Mouse (Mus musculus): ENCODE results near the gene Cdr2. TPM values are rescaled to one million over a fixed set of nuclear protein-coding genes. Genes with fewer than 3 reads are reported as not detected.
"Not testable (repeated sequence)": the region's sequence is repeated elsewhere in the genome, so short reads cannot be mapped to it uniquely, and the experiment has no call there.

Cdr2 gene
- polyA plus RNA-seq, 1 experiment from 2014 or later: 12.1 TPM

DNA sequence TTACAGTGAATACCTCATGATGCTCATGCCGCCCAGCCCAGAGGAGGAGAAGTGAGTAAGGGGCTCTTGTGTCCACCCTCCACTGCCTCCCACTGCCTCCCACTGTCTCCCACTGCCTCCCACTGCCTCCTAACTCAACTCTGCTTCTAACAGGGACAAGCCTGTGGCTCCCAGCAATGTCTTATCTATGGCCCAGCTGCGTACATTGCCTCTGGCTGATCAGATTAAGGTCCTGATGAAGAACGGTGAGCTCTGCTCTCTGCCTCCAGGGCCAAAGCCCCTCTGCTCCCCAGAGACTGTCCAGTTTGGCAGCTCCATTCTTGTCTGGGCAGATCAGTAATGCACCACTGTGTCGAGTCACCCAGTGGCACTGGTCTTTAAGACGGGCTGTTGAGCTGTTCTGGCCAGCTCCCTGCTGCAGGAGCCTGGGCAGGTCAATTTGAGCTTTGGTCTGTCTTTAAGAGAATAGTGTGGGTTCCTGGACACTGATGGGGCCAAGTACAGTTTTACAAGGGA, 48.4 kb downstream of the Cdr2 start:
- ATAC-seq (replicated peaks; ENCODE audit: extremely low read depth, insufficient read depth, low FRiP score): 0 out of 2 replicates have a peak, but pooled peaks have one; percentile 38
- no peak overlapping the region for H3K9ac ChIP-seq (ENCODE audit: low read length)

DNA sequence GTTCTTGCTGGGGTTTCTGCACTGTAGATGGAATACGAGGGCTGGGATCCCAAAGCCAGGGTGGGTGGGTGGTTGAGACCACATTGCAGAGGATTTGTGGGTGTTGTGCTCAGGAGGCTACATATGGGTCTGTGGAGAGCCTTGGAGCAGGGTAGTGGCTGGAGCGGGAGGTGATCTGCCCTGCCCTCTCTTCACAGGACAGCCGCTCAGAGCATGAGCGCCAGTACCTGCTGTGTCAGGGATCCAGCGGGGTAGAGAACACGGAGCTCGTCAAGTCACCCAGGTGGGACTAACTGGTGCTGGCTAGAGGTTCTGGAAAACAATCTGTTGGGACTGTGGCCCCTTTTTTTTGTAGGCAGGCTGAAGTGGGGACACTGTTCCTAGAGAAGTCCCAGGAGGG, 49.0 kb downstream of the Cdr2 start:
- no peak overlapping the region for H3K27ac ChIP-seq (ENCODE audit: low read length)
- H3K27me3 ChIP-seq (ENCODE audit: control insufficient read depth, insufficient read depth, low read length): no peaks in the 10 kb centered on the region
- no peaks in the 10 kb centered on the region for H3K4me1 ChIP-seq (ENCODE audit: control insufficient read depth, insufficient read depth, low read length)
- no peak overlapping the region for H3K4me2 ChIP-seq (ENCODE audit: low read depth, low read length)
- no peak for ATAC-seq (replicated peaks; ENCODE audit: extremely low read depth, insufficient read depth, low FRiP score)
- H3K36me3 ChIP-seq (ENCODE audit: control insufficient read depth, insufficient read depth): peaks cover 53% of the 10 kb centered on the region
- H3K4me3 ChIP-seq (ENCODE audit: low read length): no peak overlapping the region
- H3K9ac ChIP-seq (ENCODE audit: low read length): no peak overlapping the region
- H3K9me3 ChIP-seq (replicated peaks; ENCODE audit: control insufficient read depth, low read length): no peaks in the 10 kb centered on the region
- 93% methylated on average over 7 of the region's 7 CpGs for WGBS

More for the DNA sequence above, 48.4 kb downstream of the Cdr2 start:
- H3K4me3 ChIP-seq (ENCODE audit: low read length): no peak overlapping the region
- no peak overlapping the region for H3K27ac ChIP-seq (ENCODE audit: low read length)
- no peak overlapping the region for H3K4me2 ChIP-seq (ENCODE audit: low read depth, low read length)
- H3K4me1 ChIP-seq (ENCODE audit: control insufficient read depth, insufficient read depth, low read length): no peaks in the 10 kb centered on the region
- no peaks in the 10 kb centered on the region for H3K9me3 ChIP-seq (replicated peaks; ENCODE audit: control insufficient read depth, low read length)
- no peaks in the 10 kb centered on the region for H3K27me3 ChIP-seq (ENCODE audit: control insufficient read depth, insufficient read depth, low read length)
- H3K36me3 ChIP-seq (ENCODE audit: control insufficient read depth, insufficient read depth): peaks cover 53% of the 10 kb centered on the region
- WGBS: 81% methylated on average over 5 of the region's 5 CpGs

DNA sequence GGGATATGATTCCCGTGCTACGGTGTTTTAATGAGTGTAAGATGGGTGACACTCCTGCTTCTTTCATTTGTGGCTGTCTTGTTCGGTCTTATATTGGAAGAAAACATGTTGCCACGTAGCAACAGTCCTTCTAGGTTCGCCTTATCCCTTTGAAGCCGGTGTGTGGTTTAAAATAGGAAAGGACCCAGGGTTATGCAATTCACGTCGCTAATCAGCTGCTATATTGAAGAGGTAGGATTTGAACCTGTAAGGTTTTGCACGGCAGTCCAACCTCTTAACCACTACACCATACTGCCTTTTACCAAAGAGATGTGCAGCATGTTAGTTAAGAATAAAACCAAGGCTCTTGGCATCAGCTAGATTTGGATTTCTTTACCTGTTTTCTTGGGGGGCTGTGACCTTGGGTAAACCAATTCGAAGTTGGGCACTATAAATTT, 63.6 kb downstream of the Cdr2 start:
- peak overlapping the region; percentile 98 for H3K4me3 ChIP-seq (ENCODE audit: low read length)
- peak overlapping the region; percentile 83 for H3K4me2 ChIP-seq (ENCODE audit: low read depth, low read length)
- H3K36me3 ChIP-seq (ENCODE audit: control insufficient read depth, insufficient read depth): no peaks in the 10 kb centered on the region
- no peaks in the 10 kb centered on the region for H3K9me3 ChIP-seq (replicated peaks; ENCODE audit: control insufficient read depth, low read length)
- H3K27me3 ChIP-seq (ENCODE audit: control insufficient read depth, insufficient read depth, low read length): no peaks in the 10 kb centered on the region
- WGBS: 7% methylated on average over 10 of the region's 10 CpGs
- peaks cover 11% of the 10 kb centered on the region for H3K4me1 ChIP-seq (ENCODE audit: control insufficient read depth, insufficient read depth, low read length)
- H3K27ac ChIP-seq (ENCODE audit: low read length): peak overlapping the region; percentile 78
- H3K9ac ChIP-seq (ENCODE audit: low read length): peak overlapping the region; percentile 95
- ATAC-seq (replicated peaks; ENCODE audit: extremely low read depth, insufficient read depth, low FRiP score): peak; percentile 43

DNA sequence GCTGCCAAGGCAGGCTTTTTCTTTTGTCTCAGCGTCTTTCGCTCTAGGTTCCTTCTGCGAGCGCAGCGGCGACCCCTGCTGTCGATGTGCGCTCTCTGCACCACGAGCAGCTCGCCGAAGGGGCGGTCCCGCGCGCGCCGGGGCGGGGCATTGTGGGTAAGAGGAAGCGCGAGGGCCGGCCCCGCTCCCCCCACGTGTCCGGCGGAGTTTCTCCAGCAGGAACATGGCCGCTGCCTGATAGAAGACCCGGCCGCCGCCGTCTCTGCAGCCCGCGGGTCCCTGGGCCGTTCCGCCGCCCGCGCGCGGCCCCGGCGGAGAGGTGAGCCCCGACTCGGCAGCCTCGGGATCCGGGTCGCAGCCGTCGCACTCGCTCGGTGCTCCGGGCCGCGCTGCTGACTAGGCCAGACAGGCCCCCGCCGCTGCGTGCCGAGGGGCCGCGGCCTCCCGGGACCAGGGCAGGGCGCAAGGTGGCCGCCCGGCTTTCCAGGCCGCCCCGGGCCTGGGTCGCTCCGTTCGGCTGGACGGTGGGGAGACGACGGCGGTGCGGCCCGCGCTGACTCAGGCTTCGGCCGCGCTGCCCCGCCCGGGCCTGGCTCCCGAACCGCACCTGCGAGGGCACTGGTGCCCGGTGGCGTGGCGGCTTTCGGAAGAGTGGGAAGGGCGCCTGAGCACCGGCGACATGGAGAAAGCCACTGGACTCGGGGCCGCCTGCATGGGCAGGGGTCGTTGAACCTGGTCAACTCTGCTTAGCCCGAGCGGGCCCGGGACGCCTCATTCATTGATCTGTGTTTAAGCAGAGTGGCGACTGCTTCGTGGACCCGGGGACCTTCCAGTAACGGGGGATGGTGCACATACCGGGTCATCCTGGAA, 64.3 kb downstream of the Cdr2 start, which contains the start of gene Polr3e:
Gene Polr3e (plus strand): TSS at position 153 of the 870 bp plus-strand sequence.
- peak; percentile 95 for ATAC-seq (replicated peaks; ENCODE audit: extremely low read depth, insufficient read depth, low FRiP score)
- Histone ChIP-seq H3K4me3 (ENCODE audit: low read length) (peak within 1 kb of the TSS; percentile 98), H3K9ac (ENCODE audit: low read length) (peak within 1 kb of the TSS; percentile 95), H3K4me2 (ENCODE audit: low read depth, low read length) (peak within 1 kb of the TSS; percentile 83), H3K9me3 (replicated peaks; ENCODE audit: control insufficient read depth, low read length) (no peaks in the 10 kb centered on the region), H3K36me3 (ENCODE audit: control insufficient read depth, insufficient read depth) (no peaks in the 10 kb centered on the region), H3K4me1 (ENCODE audit: control insufficient read depth, insufficient read depth, low read length) (peaks cover 11% of the 10 kb centered on the region), H3K27ac (ENCODE audit: low read length) (peak within 1 kb of the TSS; percentile 78), H3K27me3 (ENCODE audit: control insufficient read depth, insufficient read depth, low read length) (no peaks in the 10 kb centered on the region)
- WGBS: under 1% methylated on average over 98 of the region's 102 CpGs

DNA sequence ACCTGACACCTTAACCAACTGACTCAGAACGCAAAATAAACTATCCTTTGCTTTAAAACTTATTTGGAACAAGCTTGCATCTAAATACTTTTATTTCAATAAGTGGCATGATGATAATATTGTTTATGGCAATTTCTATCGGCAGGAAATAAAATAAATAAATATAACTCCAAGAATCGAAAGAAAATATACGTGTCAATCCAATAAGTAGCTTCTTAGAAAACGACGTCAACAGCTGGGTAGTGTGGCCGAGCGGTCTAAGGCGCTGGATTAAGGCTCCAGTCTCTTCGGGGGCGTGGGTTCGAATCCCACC, 64.9 kb downstream of the Cdr2 start:
- H3K36me3 ChIP-seq (ENCODE audit: control insufficient read depth, insufficient read depth): no peaks in the 10 kb centered on the region

DNA sequence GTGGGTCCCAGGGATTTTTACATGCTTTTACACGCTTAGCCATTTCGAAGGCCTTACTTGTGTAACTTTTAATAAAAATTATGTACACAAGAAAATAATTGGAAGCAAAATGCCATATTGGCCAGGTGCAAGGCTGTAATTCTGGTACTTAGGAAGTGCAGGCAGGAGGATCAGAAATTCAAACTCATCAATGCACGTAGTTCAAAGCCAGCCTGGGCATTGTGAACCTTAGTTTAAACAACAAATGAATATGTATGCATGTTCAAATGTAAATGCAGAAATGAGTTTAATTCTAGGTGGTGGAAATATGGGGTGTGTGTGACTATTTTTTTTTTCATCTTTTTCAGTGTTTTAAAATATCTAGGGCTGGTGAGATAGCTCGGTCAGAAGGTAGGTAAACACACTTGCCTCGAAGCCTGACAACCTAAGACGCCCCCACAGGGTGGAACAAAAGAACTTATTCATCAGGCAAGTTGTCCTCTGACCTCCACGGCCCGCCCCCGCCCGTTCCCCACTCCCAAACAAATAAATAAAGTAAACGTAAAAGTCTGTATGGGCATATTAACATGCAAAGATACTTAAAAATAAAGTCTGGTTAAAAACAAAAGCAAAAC, 65.7 kb downstream of the Cdr2 start:
- no peak for ATAC-seq (replicated peaks; ENCODE audit: extremely low read depth, insufficient read depth, low FRiP score)
- Histone ChIP-seq H3K4me1 (ENCODE audit: control insufficient read depth, insufficient read depth, low read length) (peaks cover 11% of the 10 kb centered on the region), H3K9ac (ENCODE audit: low read length) (no peak overlapping the region), H3K9me3 (replicated peaks; ENCODE audit: control insufficient read depth, low read length) (no peaks in the 10 kb centered on the region), H3K27ac (ENCODE audit: low read length) (no peak overlapping the region), H3K27me3 (ENCODE audit: control insufficient read depth, insufficient read depth, low read length) (no peaks in the 10 kb centered on the region), H3K36me3 (ENCODE audit: control insufficient read depth, insufficient read depth) (no peaks in the 10 kb centered on the region), H3K4me2 (ENCODE audit: low read depth, low read length) (no peak overlapping the region; the same call in 1 of the 2 replicates), H3K4me3 (ENCODE audit: low read length) (no peak overlapping the region)
- 40% methylated on average over 11 of the region's 11 CpGs for WGBS

More for the DNA sequence above, 64.9 kb downstream of the Cdr2 start:
- Histone ChIP-seq H3K9me3 (replicated peaks; ENCODE audit: control insufficient read depth, low read length) (no peaks in the 10 kb centered on the region), H3K4me2 (ENCODE audit: low read depth, low read length) (peak overlapping the region; percentile 50), H3K27me3 (ENCODE audit: control insufficient read depth, insufficient read depth, low read length) (no peaks in the 10 kb centered on the region), H3K9ac (ENCODE audit: low read length) (no peak overlapping the region), H3K27ac (ENCODE audit: low read length) (no peak overlapping the region), H3K4me3 (ENCODE audit: low read length) (peak overlapping the region; percentile 98), H3K4me1 (ENCODE audit: control insufficient read depth, insufficient read depth, low read length) (peaks cover 11% of the 10 kb centered on the region)
- ATAC-seq (replicated peaks; ENCODE audit: extremely low read depth, insufficient read depth, low FRiP score): no peak
- 7% methylated on average over 12 of the region's 12 CpGs for WGBS

DNA sequence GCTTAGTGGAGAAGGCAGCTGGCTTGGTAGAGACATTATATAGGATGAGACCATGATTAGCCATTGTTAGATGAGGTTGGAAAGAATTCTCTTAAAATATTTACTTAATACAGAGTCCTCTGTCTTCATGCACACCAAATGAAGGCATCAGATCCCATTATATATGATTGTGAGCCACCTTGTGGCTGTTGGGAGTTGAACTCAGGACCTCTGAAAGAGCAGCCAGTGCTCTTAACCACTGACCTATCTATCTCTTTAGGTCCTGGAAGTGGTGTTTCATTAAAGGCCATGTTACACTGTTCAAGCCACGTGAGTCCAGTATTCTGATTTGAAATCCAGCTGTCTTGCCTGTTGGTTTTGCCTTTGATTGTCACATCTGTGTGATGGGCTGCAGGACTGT, 68.8 kb downstream of the Cdr2 start:
- no peak overlapping the region for H3K4me2 ChIP-seq (ENCODE audit: low read depth, low read length)
- no peak for ATAC-seq (replicated peaks; ENCODE audit: extremely low read depth, insufficient read depth, low FRiP score)
- H3K27me3 ChIP-seq (ENCODE audit: control insufficient read depth, insufficient read depth, low read length): no peaks in the 10 kb centered on the region
- WGBS: 36% methylated on average over 1 of the region's 1 CpGs
- no peaks in the 10 kb centered on the region for H3K36me3 ChIP-seq (ENCODE audit: control insufficient read depth, insufficient read depth)
- no peak overlapping the region for H3K4me3 ChIP-seq (ENCODE audit: low read length)
- H3K27ac ChIP-seq (ENCODE audit: low read length): no peak overlapping the region
- H3K9ac ChIP-seq (ENCODE audit: low read length): no peak overlapping the region
- no peaks in the 10 kb centered on the region for H3K9me3 ChIP-seq (replicated peaks; ENCODE audit: control insufficient read depth, low read length)
- H3K4me1 ChIP-seq (ENCODE audit: control insufficient read depth, insufficient read depth, low read length): 0 out of 2 replicates have a peak, but pooled peaks cover 2% of the 10 kb centered on the region

DNA sequence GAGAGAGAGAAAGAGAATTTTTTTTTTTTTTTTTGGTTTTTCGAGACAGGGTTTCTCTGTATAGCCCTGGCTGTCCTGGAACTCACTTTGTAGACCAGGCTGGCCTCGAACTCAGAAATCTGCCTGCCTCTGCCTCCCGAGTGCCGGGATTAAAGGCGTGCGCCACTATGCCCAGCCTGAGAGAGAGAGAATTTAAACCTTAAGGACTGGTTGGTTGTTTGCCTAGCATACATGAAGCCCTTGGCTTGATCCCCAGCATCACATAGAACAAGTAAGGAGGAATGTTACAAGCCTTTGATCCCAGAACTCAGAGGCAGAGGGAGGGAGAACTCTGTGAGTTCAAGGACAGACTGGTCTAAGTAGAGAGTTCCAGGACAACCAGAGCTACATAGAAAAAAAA, 70.8 kb downstream of the Cdr2 start:
- not testable (repeated sequence) for H3K27ac ChIP-seq (ENCODE audit: low read length); H3K4me1 ChIP-seq (ENCODE audit: control insufficient read depth, insufficient read depth, low read length); H3K4me2 ChIP-seq (ENCODE audit: low read depth, low read length); ATAC-seq (replicated peaks; ENCODE audit: extremely low read depth, insufficient read depth, low FRiP score); H3K9ac ChIP-seq (ENCODE audit: low read length); H3K4me3 ChIP-seq (ENCODE audit: low read length); H3K36me3 ChIP-seq (ENCODE audit: control insufficient read depth, insufficient read depth); H3K9me3 ChIP-seq (replicated peaks; ENCODE audit: control insufficient read depth, low read length); H3K27me3 ChIP-seq (ENCODE audit: control insufficient read depth, insufficient read depth, low read length)
- WGBS: 88% methylated on average over 6 of the region's 6 CpGs

DNA sequence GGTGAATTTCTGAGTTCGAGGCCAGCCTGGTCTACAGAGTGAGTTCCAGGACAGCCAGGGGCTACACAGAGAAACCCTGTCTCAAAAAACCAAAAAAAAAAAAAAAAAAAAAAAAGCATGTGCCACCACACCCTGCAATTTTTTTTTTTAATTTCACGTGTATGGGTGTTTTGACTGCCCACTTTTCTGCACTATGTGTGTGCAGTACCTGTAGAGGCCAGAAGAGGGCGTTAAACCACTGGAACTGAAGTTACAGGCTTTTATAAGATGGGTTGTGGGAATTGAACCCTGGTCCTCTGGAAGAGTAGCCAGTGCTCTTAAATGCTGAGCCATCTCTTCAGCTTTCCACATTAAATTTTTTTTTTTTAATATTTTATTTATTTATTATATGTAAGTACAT, 71.9 kb downstream of the Cdr2 start:
- ATAC-seq (replicated peaks; ENCODE audit: extremely low read depth, insufficient read depth, low FRiP score); H3K4me1 ChIP-seq (ENCODE audit: control insufficient read depth, insufficient read depth, low read length); H3K9ac ChIP-seq (ENCODE audit: low read length); H3K27me3 ChIP-seq (ENCODE audit: control insufficient read depth, insufficient read depth, low read length); H3K4me2 ChIP-seq (ENCODE audit: low read depth, low read length); H3K27ac ChIP-seq (ENCODE audit: low read length); H3K9me3 ChIP-seq (replicated peaks; ENCODE audit: control insufficient read depth, low read length); H3K36me3 ChIP-seq (ENCODE audit: control insufficient read depth, insufficient read depth); H3K4me3 ChIP-seq (ENCODE audit: low read length): not testable (repeated sequence)
- 67% methylated on average over 3 of the region's 3 CpGs for WGBS
